Mouse (Mus musculus) lung, adult 2 months (tissue): ENCODE data around the gene Meox1.

Experiments used
- CTCF ChIP-seq: fragments of 200-500 bp; IDR thresholded peaks from 2 replicates; pipeline ENCODE4 v1.5.1; 2011; ENCODE audit warnings: mild to moderate bottlenecking, low read length, control low read depth; ENCODE audit not compliant: insufficient read depth
- POLR2A ChIP-seq: fragments of 200-500 bp; IDR thresholded peaks from 2 replicates; pipeline ENCODE4 v1.6.1; 2011; ENCODE audit warnings: low read depth, mild to moderate bottlenecking, control low read depth, low read length, borderline replicate concordance; ENCODE audit errors: extremely low read depth

GRCm38 (mm10) chr11:101893560-101893959, 614 bp downstream of the Meox1 start:
- TF ChIP-seq POLR2A (no peak), CTCF (no peak)
